Comparison of ENCODE assay signal across 25 mouse cellular contexts in the genomic region with DNA sequence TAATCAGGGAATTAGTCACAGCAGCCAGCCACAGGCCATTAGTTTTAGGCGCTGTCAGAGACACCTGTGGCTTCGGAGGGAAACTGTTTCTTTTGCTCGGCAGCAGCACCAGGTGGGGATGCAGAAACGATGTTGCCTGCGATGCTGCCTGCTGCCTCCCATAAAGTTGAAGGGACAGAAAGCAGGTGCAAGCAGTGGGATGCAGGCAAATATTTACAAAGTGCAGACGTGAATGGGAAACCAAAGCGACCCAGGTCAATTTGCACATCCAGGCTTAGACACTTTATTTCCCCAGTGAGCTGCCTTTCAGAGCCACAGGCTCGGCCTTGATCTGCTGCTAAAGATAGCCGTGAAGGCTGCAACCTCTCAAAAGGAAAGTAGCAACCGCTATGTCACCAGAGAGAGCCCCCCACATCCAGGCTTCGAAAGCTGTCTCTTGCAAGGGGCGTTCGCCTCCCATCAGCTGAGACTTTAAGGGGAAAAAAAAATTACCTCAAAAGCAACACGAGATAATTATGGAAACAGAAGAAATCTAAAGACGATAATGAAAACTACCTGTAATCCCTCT. TPM values are rescaled to one million over a fixed set of nuclear protein-coding genes. Genes with fewer than 3 reads are reported as not detected.
DNase-seq lines count a peak whose midpoint lies in the region; ATAC-seq and TF ChIP-seq lines count a peak whose summit lies in the region.
"Had no signal": no experiment of that assay in that cellular context is flagged by ENCODE, and none has a peak within 500 bp of the region (broad histone marks: within the 10 kb centered on the region; RNA-seq: fewer than 3 reads in every experiment).

No protein-coding gene starts in this region.

- no peak for DNase-seq in heart, postnatal 25 days (ENCODE audit: low spot score)
- DNase-seq in neural tube, embryonic 11.5 days (ENCODE audit: low spot score) = no peak
- DNase-seq in thymus, adult 2 months = peak; percentile 59
- DNase-seq in layer of hippocampus, postnatal 14 days (ENCODE audit: low spot score in 2 of 2) = no peak
- DNase-seq: cerebellum, adult 2 months; cerebellum, postnatal 36 days; forebrain, postnatal 0 days; kidney, adult 2 months; kidney, postnatal 10 days had no signal

- intact Hi-C loops in heart, postnatal 25 days (cut with DNase I) = no loop called here

- no peak for ATAC-seq in heart, embryonic 11.5 days (replicated peaks; ENCODE audit: insufficient number of reproducible peaks, low FRiP score, low TSS enrichment)
- peak; percentile 31; the same call in 1 of the 2 replicates for ATAC-seq in neural tube, embryonic 11.5 days (ENCODE audit: insufficient read depth, low FRiP score, low TSS enrichment)
- no peak for ATAC-seq in neural tube, embryonic 15.5 days (ENCODE audit: low FRiP score)
- ATAC-seq in intestine, embryonic 15.5 days = no peak
- ATAC-seq: forebrain, postnatal 0 days; lung, postnatal 0 days had no signal

- WGBS in heart, embryonic 11.5 days (ENCODE audit: insufficient replicate concordance) = 34% methylated on average over 15 of the region's 15 CpGs
- 39% methylated on average over 15 of the region's 15 CpGs for whole genome bisulfite sequencing in neural tube, embryonic 11.5 days
- WGBS in neural tube, embryonic 15.5 days = 24% methylated on average over 15 of the region's 15 CpGs
- WGBS in thymus, adult 2 months = 3% methylated on average over 15 of the region's 15 CpGs
- 23% methylated on average over 15 of the region's 15 CpGs for WGBS in intestine, embryonic 15.5 days

- no peak for TF ChIP-seq POLR2A in thymus, adult 2 months (IDR thresholded peaks at IDR 0.05; ENCODE audit: control insufficient read depth, extremely low read depth, insufficient read depth, low read length, poor library complexity)

- H3K27ac ChIP-seq in heart, embryonic 11.5 days (ENCODE audit: low read depth, low read length) = peak overlapping the region; percentile 29; the same call in 1 of the 2 replicates
- H3K27ac ChIP-seq in neural tube, embryonic 11.5 days (ENCODE audit: low read depth, low read length) = no peak overlapping the region
- no peak overlapping the region for H3K27ac ChIP-seq in neural tube, embryonic 15.5 days (replicated peaks)
- H3K27ac ChIP-seq in thymus, adult 2 months (ENCODE audit: control insufficient read depth, insufficient read depth, low read length) = peak overlapping the region; percentile 97
- H3K27ac ChIP-seq in intestine, embryonic 15.5 days = no peak overlapping the region
- H3K27ac ChIP-seq: forebrain, embryonic 10.5 days; layer of hippocampus, adult 2 months; limb, embryonic 15.5 days; liver, embryonic 15.5 days; midbrain, embryonic 12.5 days; neural tube, embryonic 13.5 days had no signal

- peaks cover 16% of the 10 kb centered on the region for H3K4me1 ChIP-seq in heart, embryonic 11.5 days (ENCODE audit: control insufficient read depth, insufficient read depth, low read length)
- H3K4me1 ChIP-seq in neural tube, embryonic 11.5 days (ENCODE audit: control insufficient read depth, insufficient read depth, low read length) = no peaks in the 10 kb centered on the region
- peaks cover 13% of the 10 kb centered on the region for H3K4me1 ChIP-seq in neural tube, embryonic 15.5 days
- peaks cover 38% of the 10 kb centered on the region for H3K4me1 ChIP-seq in thymus, adult 2 months (replicated peaks; ENCODE audit: control insufficient read depth, insufficient read depth, low read length)
- H3K4me1 ChIP-seq in intestine, embryonic 15.5 days (replicated peaks) = peaks cover 2% of the 10 kb centered on the region; the same call in 1 of the 2 replicates
- H3K4me1 ChIP-seq: liver, embryonic 15.5 days had no signal

- no peaks in the 10 kb centered on the region for H3K36me3 ChIP-seq in heart, embryonic 11.5 days (ENCODE audit: control insufficient read depth, insufficient read depth, low read length)
- H3K36me3 ChIP-seq in neural tube, embryonic 11.5 days (ENCODE audit: control insufficient read depth, insufficient read depth, low read length) = no peaks in the 10 kb centered on the region
- H3K36me3 ChIP-seq in neural tube, embryonic 15.5 days = no peaks in the 10 kb centered on the region
- no peaks in the 10 kb centered on the region for H3K36me3 ChIP-seq in thymus, adult 2 months (ENCODE audit: control insufficient read depth, insufficient read depth, low read length)
- no peaks in the 10 kb centered on the region for H3K36me3 ChIP-seq in intestine, embryonic 15.5 days
- H3K36me3 ChIP-seq: forebrain, embryonic 10.5 days; limb, embryonic 15.5 days; liver, embryonic 15.5 days; midbrain, embryonic 12.5 days; neural tube, embryonic 13.5 days had no signal

- peak overlapping the region; percentile 48 for H3K4me2 ChIP-seq in heart, embryonic 11.5 days
- H3K4me2 ChIP-seq in neural tube, embryonic 11.5 days (ENCODE audit: low read depth) = no peak overlapping the region
- H3K4me2 ChIP-seq in neural tube, embryonic 15.5 days = no peak overlapping the region
- no peak overlapping the region for H3K4me2 ChIP-seq in intestine, embryonic 15.5 days (replicated peaks)
- H3K4me2 ChIP-seq: limb, embryonic 15.5 days; liver, embryonic 15.5 days; midbrain, embryonic 12.5 days; neural tube, embryonic 13.5 days had no signal

- H3K4me3 ChIP-seq in heart, embryonic 11.5 days (ENCODE audit: low read depth, low read length) = no peak overlapping the region
- H3K4me3 ChIP-seq in neural tube, embryonic 11.5 days (ENCODE audit: low read depth, low read length) = no peak overlapping the region
- no peak overlapping the region for H3K4me3 ChIP-seq in neural tube, embryonic 15.5 days (replicated peaks)
- H3K4me3 ChIP-seq in thymus, adult 2 months (ENCODE audit: control insufficient read depth, insufficient read depth, low read length) = peak overlapping the region; percentile 12; the same call in 1 of the 2 replicates
- H3K4me3 ChIP-seq in intestine, embryonic 15.5 days (replicated peaks) = no peak overlapping the region
- H3K4me3 ChIP-seq: forebrain, embryonic 10.5 days; layer of hippocampus, adult 2 months; limb, embryonic 15.5 days; liver, embryonic 15.5 days; midbrain, embryonic 12.5 days; neural tube, embryonic 13.5 days had no signal

- no peaks in the 10 kb centered on the region for H3K27me3 ChIP-seq in heart, embryonic 11.5 days (ENCODE audit: control insufficient read depth, insufficient read depth, low read length)
- no peaks in the 10 kb centered on the region for H3K27me3 ChIP-seq in neural tube, embryonic 11.5 days (ENCODE audit: control insufficient read depth, insufficient read depth, low read length)
- no peaks in the 10 kb centered on the region; the same call in 1 of the 2 replicates for H3K27me3 ChIP-seq in neural tube, embryonic 15.5 days (replicated peaks)
- no peaks in the 10 kb centered on the region for H3K27me3 ChIP-seq in thymus, adult 2 months (ENCODE audit: control insufficient read depth, insufficient read depth, low read length)
- no peaks in the 10 kb centered on the region for H3K27me3 ChIP-seq in intestine, embryonic 15.5 days (replicated peaks)

- H3K9ac ChIP-seq in heart, embryonic 11.5 days (ENCODE audit: low read depth, low read length) = no peak overlapping the region
- H3K9ac ChIP-seq in neural tube, embryonic 11.5 days (ENCODE audit: low read length) = no peak overlapping the region
- no peak overlapping the region for H3K9ac ChIP-seq in neural tube, embryonic 15.5 days (replicated peaks)
- no peak overlapping the region for H3K9ac ChIP-seq in intestine, embryonic 15.5 days
- H3K9ac ChIP-seq: forebrain, postnatal 0 days; limb, embryonic 15.5 days; liver, embryonic 15.5 days; midbrain, embryonic 12.5 days; neural tube, embryonic 13.5 days had no signal

- H3K9me3 ChIP-seq in heart, embryonic 11.5 days (replicated peaks; ENCODE audit: control insufficient read depth, low read length) = peaks cover 2% of the 10 kb centered on the region; the same call in 1 of the 2 replicates
- H3K9me3 ChIP-seq in neural tube, embryonic 11.5 days (ENCODE audit: control insufficient read depth, low read length) = no peaks in the 10 kb centered on the region
- no peaks in the 10 kb centered on the region for H3K9me3 ChIP-seq in neural tube, embryonic 15.5 days (replicated peaks)
- no peaks in the 10 kb centered on the region for H3K9me3 ChIP-seq in intestine, embryonic 15.5 days
- H3K9me3 ChIP-seq: limb, embryonic 15.5 days; liver, embryonic 15.5 days; midbrain, embryonic 12.5 days; neural tube, embryonic 13.5 days had no signal

- no peak for TF ChIP-seq CTCF in thymus, adult 2 months (IDR thresholded peaks at IDR 0.05; ENCODE audit: borderline replicate concordance, control insufficient read depth, extremely low read depth, insufficient read depth, low read length, poor library complexity)

RNA-seq across cellular contexts. Expression of a gene that starts 13.7 kb away (rescaled TPM):
- 0.19 and 0.27 TPM in 2 replicates for polyA plus RNA-seq in heart, embryonic 11.5 days (2014; fragmentation: Nextera tagmentation; extraction: Ambion mirVana)
- 1 to 10 TPM; 4.9 to 5.3 TPM for total RNA-seq in heart, postnatal 25 days (2021)
- polyA plus RNA-seq in neural tube, embryonic 11.5 days (2014; fragmentation: Nextera tagmentation; extraction: Ambion mirVana) = not detected in 2 replicates
- not detected in 2 replicates for polyA plus RNA-seq in neural tube, embryonic 15.5 days (2015; fragmentation: Nextera tagmentation; extraction: Ambion mirVana)
- 0.31 and 0.34 TPM in 2 replicates for polyA plus RNA-seq in thymus, adult 2 months (2012; rRNA removed)
- not detected for total RNA-seq in layer of hippocampus, postnatal 14 days (2021)
- polyA plus RNA-seq in intestine, embryonic 15.5 days (2015; fragmentation: Nextera tagmentation; extraction: Ambion mirVana) = not detected in 2 replicates
- total RNA-seq: adrenal gland, adult 18-20 months; forebrain, postnatal 0 days; layer of hippocampus, adult 2 months; left cerebral cortex, adult 18-20 months; left cerebral cortex, postnatal 36 days; megakaryocyte progenitor cell, adult 5-6 weeks had no signal
- polyA plus RNA-seq: C2C12; forebrain, embryonic 10.5 days; forebrain, postnatal 0 days; hindbrain, embryonic 11.5 days; limb, embryonic 15.5 days; liver, embryonic 15.5 days; lung, postnatal 0 days; midbrain, embryonic 12.5 days; neural tube, embryonic 13.5 days had no signal

RNA-seq across cellular contexts. Expression of a gene that starts 30.0 kb away (rescaled TPM):
- 118 and 135 TPM in 2 replicates for polyA plus RNA-seq in heart, embryonic 11.5 days (2014; fragmentation: Nextera tagmentation; extraction: Ambion mirVana)
- total RNA-seq in heart, postnatal 25 days (2021) = 100 to 1,000 TPM; 123 to 135 TPM
- 179 and 211 TPM in 2 replicates for polyA plus RNA-seq in neural tube, embryonic 11.5 days (2014; fragmentation: Nextera tagmentation; extraction: Ambion mirVana)
- polyA plus RNA-seq in neural tube, embryonic 15.5 days (2015; fragmentation: Nextera tagmentation; extraction: Ambion mirVana) = 155 and 196 TPM in 2 replicates
- polyA plus RNA-seq in thymus, adult 2 months (2012; rRNA removed) = 217 and 252 TPM in 2 replicates
- 100 to 1,000 TPM; 199 to 208 TPM for total RNA-seq in layer of hippocampus, postnatal 14 days (2021)
- polyA plus RNA-seq in intestine, embryonic 15.5 days (2015; fragmentation: Nextera tagmentation; extraction: Ambion mirVana) = 272 and 318 TPM in 2 replicates

RNA-seq across cellular contexts. Expression of a gene that starts 54.4 kb away (rescaled TPM):
- 0.37 TPM in 1 of 2 replicates, not detected in the other for polyA plus RNA-seq in heart, embryonic 11.5 days (2014; fragmentation: Nextera tagmentation; extraction: Ambion mirVana)
- under 1 TPM; 0.20 to 0.73 TPM for total RNA-seq in heart, postnatal 25 days (2021)
- polyA plus RNA-seq in neural tube, embryonic 11.5 days (2014; fragmentation: Nextera tagmentation; extraction: Ambion mirVana) = 0.17 and 0.35 TPM in 2 replicates
- 1.3 and 1.6 TPM in 2 replicates for polyA plus RNA-seq in neural tube, embryonic 15.5 days (2015; fragmentation: Nextera tagmentation; extraction: Ambion mirVana)
- polyA plus RNA-seq in thymus, adult 2 months (2012; rRNA removed) = 3.8 and 4.0 TPM in 2 replicates
- 1 to 10 TPM; 1.0 to 1.8 TPM for total RNA-seq in layer of hippocampus, postnatal 14 days (2021)
- 0.33 and 0.95 TPM in 2 replicates for polyA plus RNA-seq in intestine, embryonic 15.5 days (2015; fragmentation: Nextera tagmentation; extraction: Ambion mirVana)
- polyA plus RNA-seq: forebrain, embryonic 10.5 days; forebrain, postnatal 0 days; lung, postnatal 0 days; midbrain, embryonic 12.5 days had no signal

Comparison
In these comparisons a context has a peak if more than half of its experiments do, and no peak if none do; other contexts are left out.
1. H3K27ac ChIP-seq: peak in heart, embryonic 11.5 days (single experiment) and thymus, adult 2 months (single experiment); none in neural tube, embryonic 11.5 days (single experiment), neural tube, embryonic 15.5 days (single experiment) and intestine, embryonic 15.5 days (single experiment).